Mouse (Mus musculus) midbrain, embryonic 16.5 days (tissue): ENCODE measurements at regions not wholly inside any gene's neighbourhood (a gene's known extent, or its start where the extent isn't known, plus 50 kb on each side); places are given as distances from the start of the nearest gene placed in this dataset.

Source experiments
- ATAC-seq: fragments of 200-750 bp; cut with Nextera tagmentation; 2 replicates; pipeline ENCODE4 v1.8.0; 2017; ENCODE audit warnings: moderate TSS enrichment
- H3K27ac ChIP-seq: fragments of 300-500 bp; sonication (generic); 2 replicates; pipeline ENCODE4 v1.5.1; 2014; ENCODE audit warnings: mild to moderate bottlenecking, low read length, mixed read lengths
- H3K27me3 ChIP-seq: fragments of 300-500 bp; sonication (generic); 2 replicates; pipeline ENCODE4 v1.6.1; 2014; ENCODE audit warnings: low read depth, low read length, mixed read lengths; ENCODE audit not compliant: control insufficient read depth, insufficient read depth
- H3K36me3 ChIP-seq: fragments of 300-500 bp; sonication (generic); 2 replicates; pipeline ENCODE4 v1.6.1; 2014; ENCODE audit warnings: mild to moderate bottlenecking, low read length, moderate library complexity, mixed read lengths; ENCODE audit not compliant: control insufficient read depth, insufficient read depth
- H3K4me1 ChIP-seq: fragments of 300-500 bp; sonication (generic); 2 replicates; pipeline ENCODE4 v1.6.1; 2014; ENCODE audit warnings: mild to moderate bottlenecking, low read length, mixed read lengths; ENCODE audit not compliant: control insufficient read depth, insufficient read depth
- H3K4me2 ChIP-seq: fragments of 300-500 bp; sonication (generic); 2 replicates; pipeline ENCODE4 v1.6.1; 2014; ENCODE audit warnings: mild to moderate bottlenecking, low read length, mixed read lengths
- H3K4me3 ChIP-seq: fragments of 300-500 bp; sonication (generic); 2 replicates; pipeline ENCODE4 v1.5.1; 2014; ENCODE audit warnings: low read depth, mild to moderate bottlenecking, low read length, moderate library complexity, mixed read lengths
- H3K9ac ChIP-seq: fragments of 300-500 bp; sonication (generic); 2 replicates; pipeline ENCODE4 v1.6.1; 2014; ENCODE audit warnings: low read depth, low read length, mixed read lengths
- H3K9me3 ChIP-seq: fragments of 300-500 bp; sonication (generic); replicated peaks from 2 replicates; pipeline ENCODE4 v1.6.1; 2014; ENCODE audit warnings: mild to moderate bottlenecking, low read length, mixed read lengths; ENCODE audit not compliant: control insufficient read depth, poor library complexity, severe bottlenecking
- whole genome bisulfite sequencing: fragments of 180-500 bp; shearing (Covaris S2); extraction: QIAGEN DNeasy Blood & Tissue Kit; methylation state at CpG from one replicate; pipeline ENCODE4 v1.1.7; 2014; 5-methylcytosine and 5-hydroxymethylcytosine counted together

- 93% methylated on average over 7 of the region's 7 CpGs for WGBS
- Histone ChIP-seq H3K27me3 (0 out of 2 replicates have a peak, but pooled peaks cover 3% of the 10 kb centered on the region), H3K9ac (no peak overlapping the region), H3K27ac (no peak overlapping the region), H3K4me2 (no peak overlapping the region), H3K36me3 (no peaks in the 10 kb centered on the region), H3K4me3 (no peak overlapping the region), H3K4me1 (no peaks in the 10 kb centered on the region), H3K9me3 (no peaks in the 10 kb centered on the region)
- ATAC-seq, result no peak
Measured at GRCm38 (mm10) chr8:11967670-11968069, 127.4 kb downstream of the Tex29 start.

GRCm38 (mm10) chr8:11970515-11970914, 130.2 kb downstream of the Tex29 start:
- Histone ChIP-seq H3K9me3 (no peaks in the 10 kb centered on the region), H3K27me3 (no peaks in the 10 kb centered on the region), H3K27ac (no peak overlapping the region), H3K36me3 (no peaks in the 10 kb centered on the region), H3K4me2 (no peak overlapping the region), H3K9ac (no peak overlapping the region), H3K4me1 (peaks cover 4% of the 10 kb centered on the region; the same call in 1 of the 2 replicates), H3K4me3 (no peak overlapping the region)
- ATAC-seq, result no peak
- WGBS, result 87% methylated on average over 9 of the region's 9 CpGs

- H3K4me1 ChIP-seq, result peaks cover 4% of the 10 kb centered on the region; the same call in 1 of the 2 replicates
- H3K9ac ChIP-seq, result no peak overlapping the region
- no peak overlapping the region for H3K4me2 ChIP-seq
- 54% methylated on average over 10 of the region's 10 CpGs for WGBS
- H3K27me3 ChIP-seq, result no peaks in the 10 kb centered on the region
- H3K4me3 ChIP-seq, result no peak overlapping the region
- no peaks in the 10 kb centered on the region for H3K36me3 ChIP-seq
- H3K9me3 ChIP-seq, result no peaks in the 10 kb centered on the region
- no peak for ATAC-seq
- no peak overlapping the region for H3K27ac ChIP-seq
Measured at GRCm38 (mm10) chr8:11973436-11973835, 133.2 kb downstream of the Tex29 start.

- Histone ChIP-seq H3K4me3 (no peak overlapping the region), H3K36me3 (no peaks in the 10 kb centered on the region), H3K4me2 (no peak overlapping the region), H3K27me3 (no peaks in the 10 kb centered on the region), H3K9ac (no peak overlapping the region), H3K4me1 (peaks cover 4% of the 10 kb centered on the region; the same call in 1 of the 2 replicates), H3K9me3 (no peaks in the 10 kb centered on the region), H3K27ac (no peak overlapping the region)
- WGBS, result 63% methylated on average over 9 of the region's 9 CpGs
- ATAC-seq, result no peak
Measured at GRCm38 (mm10) chr8:11977121-11977520, 136.8 kb downstream of the Tex29 start.

- WGBS, result 77% methylated on average over 1 of the region's 1 CpGs
- no peak for ATAC-seq
- H3K27me3 ChIP-seq, result no peaks in the 10 kb centered on the region
- no peak overlapping the region for H3K4me2 ChIP-seq
- H3K4me3 ChIP-seq, result no peak overlapping the region
- H3K4me1 ChIP-seq, result no peaks in the 10 kb centered on the region
- H3K27ac ChIP-seq, result no peak overlapping the region
- no peaks in the 10 kb centered on the region for H3K9me3 ChIP-seq
- no peak overlapping the region for H3K9ac ChIP-seq
- H3K36me3 ChIP-seq, result no peaks in the 10 kb centered on the region
Measured at GRCm38 (mm10) chr8:11979056-11979455, 138.8 kb downstream of the Tex29 start.

- Histone ChIP-seq H3K27ac (no peak overlapping the region), H3K9ac (no peak overlapping the region), H3K9me3 (no peaks in the 10 kb centered on the region), H3K4me1 (no peaks in the 10 kb centered on the region), H3K27me3 (no peaks in the 10 kb centered on the region), H3K4me3 (no peak overlapping the region), H3K36me3 (no peaks in the 10 kb centered on the region), H3K4me2 (no peak overlapping the region)
- WGBS, result 89% methylated on average over 2 of the region's 2 CpGs
- no peak for ATAC-seq
Measured at GRCm38 (mm10) chr8:11981458-11981857, 141.2 kb downstream of the Tex29 start.

GRCm38 (mm10) chr8:11990024-11990423, 149.8 kb downstream of the Tex29 start:
- no peak overlapping the region for H3K4me3 ChIP-seq
- H3K4me2 ChIP-seq, result no peak overlapping the region
- H3K9me3 ChIP-seq, result no peaks in the 10 kb centered on the region
- H3K9ac ChIP-seq, result no peak overlapping the region
- 75% methylated on average over 20 of the region's 20 CpGs for WGBS
- no peaks in the 10 kb centered on the region for H3K36me3 ChIP-seq
- H3K27me3 ChIP-seq, result no peaks in the 10 kb centered on the region
- no peak for ATAC-seq
- H3K27ac ChIP-seq, result no peak overlapping the region
- no peaks in the 10 kb centered on the region for H3K4me1 ChIP-seq

GRCm38 (mm10) chr8:11999736-12000458, 159.6 kb downstream of the Tex29 start:
- no peak overlapping the region for H3K4me2 ChIP-seq
- H3K36me3 ChIP-seq, result no peaks in the 10 kb centered on the region
- H3K27ac ChIP-seq, result no peak overlapping the region
- peaks cover 30% of the 10 kb centered on the region for H3K27me3 ChIP-seq
- no peaks in the 10 kb centered on the region for H3K9me3 ChIP-seq
- 0 out of 2 replicates have a peak, but pooled peaks cover 4% of the 10 kb centered on the region for H3K4me1 ChIP-seq
- 20% methylated on average over 23 of the region's 23 CpGs for WGBS
- H3K9ac ChIP-seq, result no peak overlapping the region
- ATAC-seq, result peak; percentile 70
- H3K4me3 ChIP-seq, result no peak overlapping the region

GRCm38 (mm10) chr8:12000459-12000789, 160.2 kb downstream of the Tex29 start:
- ATAC-seq, result no peak
- Histone ChIP-seq H3K4me2 (no peak overlapping the region), H3K9me3 (no peaks in the 10 kb centered on the region), H3K9ac (no peak overlapping the region), H3K27ac (no peak overlapping the region), H3K27me3 (peaks cover 30% of the 10 kb centered on the region), H3K4me1 (0 out of 2 replicates have a peak, but pooled peaks cover 4% of the 10 kb centered on the region), H3K36me3 (no peaks in the 10 kb centered on the region), H3K4me3 (no peak overlapping the region)
- WGBS, result 14% methylated on average over 2 of the region's 2 CpGs
